Mouse (Mus musculus): ENCODE results near the gene Map3k5.

The Map3k5 gene

DNA sequence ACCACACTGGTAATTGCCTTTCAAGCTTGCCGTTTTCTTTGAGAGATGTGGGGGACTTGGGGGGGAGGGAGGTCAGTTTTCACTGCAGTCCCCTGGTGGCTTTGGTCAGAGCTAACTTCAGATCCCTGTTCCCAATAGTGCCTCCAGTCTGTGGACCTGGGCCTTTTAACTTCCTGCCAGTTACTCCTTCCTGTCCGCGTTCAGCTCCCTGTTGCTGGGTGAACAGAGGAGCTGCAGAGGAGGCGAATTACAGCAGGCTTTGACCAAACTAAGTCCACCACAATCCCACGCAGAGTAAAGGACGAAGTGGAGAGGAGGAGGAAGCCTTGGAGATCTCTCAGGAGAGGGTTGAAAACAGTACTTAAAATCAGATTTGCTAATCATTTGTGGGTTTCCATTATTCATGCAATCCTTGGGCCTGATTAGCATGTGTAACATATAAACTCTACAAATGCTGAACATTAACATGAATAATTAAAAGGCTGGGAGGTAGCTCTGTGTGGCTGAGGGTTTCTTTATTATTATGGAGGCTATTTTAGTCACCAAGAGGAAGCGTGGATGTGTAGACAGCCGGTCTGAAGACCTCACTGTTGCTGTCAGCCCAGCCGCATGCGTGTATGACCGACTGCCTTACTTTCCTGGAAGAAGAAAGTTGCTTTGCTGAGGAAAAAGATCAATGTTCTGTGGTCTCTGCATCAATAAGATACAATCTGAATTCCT lies 247.6 kb downstream of the Map3k5 start:
- no peak for DNase-seq (ENCODE audit: low read depth in 2 of 2, low spot score in 2 of 2)

DNA sequence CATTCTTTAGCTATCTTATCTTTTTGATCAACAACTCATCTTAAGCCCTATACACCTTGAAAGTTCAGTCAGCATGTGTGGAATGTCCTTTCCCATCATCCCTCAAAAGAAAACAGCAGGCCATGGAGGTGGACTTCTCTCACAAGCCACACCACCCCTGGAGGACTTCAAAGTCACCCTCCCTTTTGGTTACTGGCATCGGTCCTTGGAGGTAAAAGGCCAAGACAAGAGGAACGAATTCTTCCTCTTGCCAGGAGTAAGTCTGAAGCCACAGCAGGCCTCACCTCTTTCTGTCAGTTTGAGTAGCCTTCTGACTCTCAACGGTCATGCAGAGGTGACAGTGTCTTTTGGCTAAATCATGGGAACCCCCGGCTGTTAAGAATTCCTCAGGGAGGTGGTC lies 250.1 kb downstream of the Map3k5 start:
- no peak for DNase-seq (ENCODE audit: low read depth in 2 of 2, low spot score in 2 of 2)

DNA sequence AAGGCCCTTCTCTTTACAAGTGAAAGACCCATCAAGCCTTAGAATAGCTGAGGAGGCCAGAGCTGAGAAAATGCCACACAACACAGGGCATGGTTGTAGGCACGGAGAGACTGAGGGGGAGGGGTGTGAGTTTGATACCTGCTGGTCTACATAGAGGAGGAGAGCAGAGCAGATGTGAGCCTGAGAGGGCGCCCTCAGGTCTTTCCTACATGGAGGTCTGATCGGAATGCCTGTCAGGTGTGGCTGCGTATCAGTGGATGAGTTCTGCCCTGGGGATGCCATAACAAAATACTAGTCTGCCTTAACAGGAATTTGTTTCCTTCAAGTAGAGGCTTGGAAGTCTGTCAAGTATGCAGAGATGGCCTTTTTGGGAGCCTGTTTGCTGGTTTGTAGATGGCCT lies 251.0 kb downstream of the Map3k5 start:
- no peak for DNase-seq (ENCODE audit: low read depth in 2 of 2, low spot score in 2 of 2)

DNA sequence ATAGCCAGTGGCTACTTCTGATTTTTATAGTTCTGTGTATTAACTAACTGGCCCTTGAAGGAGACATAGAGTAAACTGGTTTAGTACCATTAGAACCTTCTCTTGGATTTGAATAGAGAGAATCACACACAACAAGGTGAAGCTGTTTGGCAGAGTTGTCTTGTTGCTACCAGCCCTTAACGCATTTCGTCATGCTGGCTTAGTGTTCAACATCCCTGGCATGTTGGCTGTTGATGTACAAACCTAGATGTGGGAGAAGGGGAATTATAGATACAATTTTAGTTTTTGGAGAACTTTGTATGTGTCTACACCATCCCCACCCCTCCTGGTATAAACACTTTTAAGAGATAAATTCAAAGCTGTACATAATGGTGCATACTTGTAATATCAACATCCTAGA lies 251.5 kb downstream of the Map3k5 start:
- no peak for DNase-seq (ENCODE audit: low read depth in 2 of 2, low spot score in 2 of 2)

DNA sequence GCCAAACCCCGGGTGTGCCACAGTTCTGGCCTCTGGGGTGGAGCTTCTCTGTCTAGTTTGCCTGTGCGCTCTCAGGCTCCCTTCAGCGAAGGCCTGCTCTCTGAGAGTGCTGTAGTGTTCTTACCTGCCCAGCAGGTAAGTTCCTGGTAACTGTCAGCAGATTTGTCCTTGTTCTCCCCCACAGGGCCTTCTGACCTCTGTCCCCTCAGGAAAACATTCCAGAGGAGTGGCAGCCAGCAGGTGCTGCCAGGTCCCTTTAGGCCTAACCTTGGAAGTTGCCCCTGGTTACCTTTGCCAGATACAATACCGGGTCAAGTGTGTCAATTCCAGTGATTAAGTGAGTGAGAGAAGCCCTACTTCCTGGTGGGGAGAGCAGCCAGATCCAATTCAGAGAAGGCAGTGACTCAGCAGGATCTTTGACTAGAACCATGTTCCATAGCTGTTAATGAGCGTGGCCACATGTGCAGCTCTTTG lies 252.6 kb downstream of the Map3k5 start:
- no peak for DNase-seq (ENCODE audit: low read depth in 2 of 2, low spot score in 2 of 2)

DNA sequence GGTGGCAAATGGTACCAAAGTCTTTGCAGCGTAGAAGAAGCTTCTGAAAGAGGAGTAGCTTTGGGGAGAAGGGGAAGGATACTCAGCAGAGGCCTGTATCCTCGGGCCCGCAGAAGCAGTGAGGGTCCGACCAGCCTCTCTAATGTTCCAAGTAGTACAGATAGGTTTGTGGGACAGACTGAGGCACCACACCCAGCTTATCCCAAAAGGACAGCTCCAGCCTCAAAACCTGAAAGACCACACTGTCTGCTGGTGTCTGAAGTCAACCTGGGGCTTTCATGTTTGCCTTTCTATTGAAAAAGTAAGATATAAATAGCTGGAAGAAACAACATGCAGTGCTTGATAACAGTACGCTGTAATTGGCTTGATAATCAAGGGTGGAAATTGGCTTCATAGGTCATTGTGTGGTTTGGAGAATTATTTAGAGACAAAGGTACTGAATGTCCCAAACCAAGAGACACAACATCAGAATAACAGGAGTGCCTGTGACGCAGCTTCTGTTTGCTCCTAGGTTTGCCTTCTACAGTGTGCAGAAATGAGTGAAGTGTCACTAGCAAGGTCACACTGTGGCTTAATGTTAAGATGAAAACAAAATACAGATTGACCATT lies 256.0 kb downstream of the Map3k5 start:
- no peak for DNase-seq (ENCODE audit: low read depth in 2 of 2, low spot score in 2 of 2)

Measured in CD8-positive naive resting alpha-beta T cell, adult 2 months (primary cell).